Mouse (Mus musculus) neural tube, embryonic 14.5 days (tissue): ENCODE measurements around the gene Celf2. TPM values are rescaled to one million over a fixed set of nuclear protein-coding genes. Genes with fewer than 3 reads are reported as not detected.

Source experiments
- ATAC-seq: fragments of 200-750 bp; cut with Nextera tagmentation; 2 replicates; pipeline ENCODE4 v1.8.0; 2017; ENCODE audit warnings: low read depth, mild to moderate bottlenecking, moderate TSS enrichment, moderate library complexity
- H3K27ac ChIP-seq: fragments of 300-500 bp; sonication (generic); 2 replicates; pipeline ENCODE4 v1.5.1; 2014; ENCODE audit warnings: low read depth, mild to moderate bottlenecking, control low read depth, low read length, moderate library complexity, mixed read lengths
- H3K27me3 ChIP-seq: fragments of 300-500 bp; sonication (generic); 2 replicates; pipeline ENCODE4 v1.6.1; 2014; ENCODE audit warnings: low read length; ENCODE audit not compliant: control insufficient read depth, insufficient read depth
- H3K36me3 ChIP-seq: fragments of 300-500 bp; sonication (generic); 2 replicates; pipeline ENCODE4 v1.6.1; 2014; ENCODE audit warnings: low read length, mixed read lengths; ENCODE audit not compliant: control insufficient read depth, insufficient read depth
- H3K4me1 ChIP-seq: fragments of 300-500 bp; sonication (generic); 2 replicates; pipeline ENCODE4 v1.6.1; 2014; ENCODE audit warnings: low read length; ENCODE audit not compliant: control insufficient read depth, insufficient read depth
- H3K4me2 ChIP-seq: fragments of 300-500 bp; sonication (generic); 2 replicates; pipeline ENCODE4 v1.6.1; 2014; ENCODE audit warnings: mild to moderate bottlenecking, low read depth, low read length, control low read depth
- H3K4me3 ChIP-seq: fragments of 300-500 bp; sonication (generic); 2 replicates; pipeline ENCODE4 v1.5.1; 2014; ENCODE audit warnings: low read depth, low read length, control low read depth, mixed read lengths
- H3K9ac ChIP-seq: fragments of 300-500 bp; sonication (generic); replicated peaks from 2 replicates; pipeline ENCODE4 v1.6.1; 2014; ENCODE audit warnings: low read depth, mild to moderate bottlenecking, control low read depth, low read length, mixed read lengths
- H3K9me3 ChIP-seq: fragments of 300-500 bp; sonication (generic); 2 replicates; pipeline ENCODE4 v1.6.1; 2016; ENCODE audit warnings: low read length; ENCODE audit not compliant: control insufficient read depth
- WGBS: fragments of 180-500 bp; shearing (Covaris S2); extraction: QIAGEN DNeasy Blood & Tissue Kit; methylation state at CpG from one replicate; pipeline ENCODE4 v1.1.7; 2014; 5-methylcytosine and 5-hydroxymethylcytosine counted together
- polyA plus RNA-seq: library from polyadenylated mRNA; unstranded; fragments of >200 nt; fragmentation: Nextera tagmentation; extraction: Ambion mirVana; gene quantifications from 2 replicates; pipeline ENCODE4 v1.2.1, GENCODE M21; 2014

Celf2 gene
- polyA plus RNA-seq, 1 experiment from 2014 or later: 161 TPM

- no peaks in the 10 kb centered on the region for H3K4me1 ChIP-seq
- 80% methylated on average over 3 of the region's 3 CpGs for WGBS
- H3K9me3 ChIP-seq: no peaks in the 10 kb centered on the region
- ATAC-seq: no peak
- H3K4me2 ChIP-seq: no peak overlapping the region
- no peak overlapping the region for H3K9ac ChIP-seq
- no peaks in the 10 kb centered on the region for H3K27me3 ChIP-seq
- no peaks in the 10 kb centered on the region for H3K36me3 ChIP-seq
- no peak overlapping the region for H3K27ac ChIP-seq
- H3K4me3 ChIP-seq: no peak overlapping the region
Observed at GRCm38 (mm10) chr2:7358816-7359215, 150.5 kb downstream of the Celf2 start.

- no peak for ATAC-seq
- Histone ChIP-seq H3K27ac (no peak overlapping the region), H3K4me3 (no peak overlapping the region), H3K27me3 (no peaks in the 10 kb centered on the region), H3K36me3 (no peaks in the 10 kb centered on the region), H3K9ac (no peak overlapping the region), H3K4me2 (no peak overlapping the region), H3K4me1 (no peaks in the 10 kb centered on the region), H3K9me3 (no peaks in the 10 kb centered on the region)
- WGBS: 81% methylated on average over 5 of the region's 5 CpGs
Observed at GRCm38 (mm10) chr2:7351234-7351633, 158.1 kb downstream of the Celf2 start.

- no peak overlapping the region for H3K4me2 ChIP-seq
- H3K9me3 ChIP-seq: no peaks in the 10 kb centered on the region
- no peak overlapping the region for H3K27ac ChIP-seq
- no peak overlapping the region for H3K4me3 ChIP-seq
- no peaks in the 10 kb centered on the region for H3K36me3 ChIP-seq
- ATAC-seq: no peak
- H3K27me3 ChIP-seq: no peaks in the 10 kb centered on the region
- no peaks in the 10 kb centered on the region for H3K4me1 ChIP-seq
- H3K9ac ChIP-seq: no peak overlapping the region
- 79% methylated on average over 4 of the region's 4 CpGs for WGBS
Observed at GRCm38 (mm10) chr2:7346703-7347461, 162.5 kb downstream of the Celf2 start.

GRCm38 (mm10) chr2:7344951-7345350 lies 164.4 kb downstream of the Celf2 start:
- no peak for ATAC-seq
- WGBS: 97% methylated on average over 2 of the region's 2 CpGs

GRCm38 (mm10) chr2:7342911-7343478 lies 166.4 kb downstream of the Celf2 start:
- no peak overlapping the region for H3K4me3 ChIP-seq
- WGBS: 73% methylated on average over 8 of the region's 8 CpGs
- no peaks in the 10 kb centered on the region for H3K36me3 ChIP-seq
- H3K9me3 ChIP-seq: no peaks in the 10 kb centered on the region
- H3K9ac ChIP-seq: no peak overlapping the region
- no peaks in the 10 kb centered on the region for H3K4me1 ChIP-seq
- no peak overlapping the region for H3K4me2 ChIP-seq
- H3K27ac ChIP-seq: no peak overlapping the region
- no peaks in the 10 kb centered on the region for H3K27me3 ChIP-seq
- ATAC-seq: no peak

More at GRCm38 (mm10) chr2:7344951-7345350, 164.4 kb downstream of the Celf2 start:
- Histone ChIP-seq H3K36me3 (no peaks in the 10 kb centered on the region), H3K9ac (no peak overlapping the region), H3K4me1 (no peaks in the 10 kb centered on the region), H3K4me2 (no peak overlapping the region), H3K9me3 (no peaks in the 10 kb centered on the region), H3K27me3 (no peaks in the 10 kb centered on the region), H3K27ac (no peak overlapping the region), H3K4me3 (no peak overlapping the region)

GRCm38 (mm10) chr2:7334846-7335245 lies 174.5 kb downstream of the Celf2 start:
- 74% methylated on average over 2 of the region's 2 CpGs for WGBS
- Histone ChIP-seq H3K27me3 (no peaks in the 10 kb centered on the region), H3K27ac (no peak overlapping the region), H3K4me1 (no peaks in the 10 kb centered on the region), H3K9me3 (no peaks in the 10 kb centered on the region), H3K4me3 (no peak overlapping the region), H3K9ac (no peak overlapping the region), H3K36me3 (no peaks in the 10 kb centered on the region), H3K4me2 (no peak overlapping the region)
- ATAC-seq: no peak

- 74% methylated on average over 8 of the region's 8 CpGs for WGBS
- Histone ChIP-seq H3K27ac (no peak overlapping the region), H3K9ac (no peak overlapping the region), H3K4me1 (no peaks in the 10 kb centered on the region), H3K4me2 (no peak overlapping the region), H3K9me3 (no peaks in the 10 kb centered on the region), H3K4me3 (no peak overlapping the region), H3K36me3 (no peaks in the 10 kb centered on the region), H3K27me3 (no peaks in the 10 kb centered on the region)
- no peak for ATAC-seq
Observed at GRCm38 (mm10) chr2:7328018-7328899, 181.1 kb downstream of the Celf2 start.

GRCm38 (mm10) chr2:7319760-7320159 lies 189.6 kb downstream of the Celf2 start:
- no peak for ATAC-seq
- no peak overlapping the region for H3K27ac ChIP-seq
- no peak overlapping the region for H3K4me2 ChIP-seq
- H3K27me3 ChIP-seq: no peaks in the 10 kb centered on the region
- H3K36me3 ChIP-seq: no peaks in the 10 kb centered on the region
- H3K9me3 ChIP-seq: no peaks in the 10 kb centered on the region
- WGBS: 26% methylated on average over 3 of the region's 3 CpGs
- no peak overlapping the region for H3K9ac ChIP-seq
- H3K4me1 ChIP-seq: peaks cover 2% of the 10 kb centered on the region; the same call in 1 of the 2 replicates
- no peak overlapping the region for H3K4me3 ChIP-seq

GRCm38 (mm10) chr2:7311776-7312175 lies 197.6 kb downstream of the Celf2 start:
- H3K9ac ChIP-seq: no peak overlapping the region
- WGBS: 43% methylated on average over 3 of the region's 3 CpGs
- H3K4me3 ChIP-seq: no peak overlapping the region
- no peak overlapping the region for H3K27ac ChIP-seq
- H3K4me1 ChIP-seq: peaks cover 7% of the 10 kb centered on the region; the same call in 1 of the 2 replicates
- H3K9me3 ChIP-seq: no peaks in the 10 kb centered on the region
- no peaks in the 10 kb centered on the region for H3K27me3 ChIP-seq
- H3K36me3 ChIP-seq: no peaks in the 10 kb centered on the region
- no peak overlapping the region for H3K4me2 ChIP-seq
- ATAC-seq: no peak
